Mouse (Mus musculus) liver, adult 2 months (tissue): ENCODE measurements around the gene Tmem135.

Source experiments
- CTCF ChIP-seq: fragments of 200-500 bp; IDR thresholded peaks from 2 replicates; pipeline ENCODE4 v1.5.1; 2011; ENCODE audit warnings: low read depth, low read length, control low read depth
- POLR2A ChIP-seq: fragments of 200-500 bp; IDR thresholded peaks from 2 replicates; pipeline ENCODE4 v1.6.1; 2011; ENCODE audit warnings: low read length, control low read depth; ENCODE audit not compliant: insufficient read depth; ENCODE audit errors: extremely low read depth

DNA sequence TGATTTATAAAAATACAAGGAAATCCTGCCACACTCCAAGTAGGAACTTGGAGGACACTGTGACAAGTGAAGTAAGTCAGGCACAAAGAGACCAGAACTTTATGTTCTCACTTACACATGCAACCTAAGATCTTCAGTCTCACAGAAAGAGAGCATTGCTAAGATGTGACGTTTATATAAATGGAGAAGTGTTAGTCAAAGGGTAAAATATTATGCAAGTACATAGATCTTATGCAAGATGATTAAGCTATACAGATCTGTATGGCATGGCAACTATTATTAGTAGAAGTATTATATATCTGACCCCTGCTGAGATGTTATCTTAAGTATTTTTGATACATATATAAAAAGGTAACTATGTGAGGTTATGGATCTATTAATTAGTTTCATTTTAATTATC is 8.6 kb downstream of the Tmem135 start:
- TF ChIP-seq POLR2A, result no peak
- TF ChIP-seq CTCF, result no peak
